Mouse (Mus musculus) MEL-GATA-1-ER (cell line): ENCODE results near the gene Ube2l6.
A peak's percentile ranks its signal among the peaks of the same experiment; 100 is the strongest.
"Not testable (repeated sequence)": the region's sequence is repeated elsewhere in the genome, so short reads cannot be mapped to it uniquely, and the experiment has no call there.

ENCODE experiments used
- DNase-seq: peaks from one replicate; pipeline ENCODE4 v3.0.0-alpha.2; 2012; ENCODE audit warnings: low read depth; ENCODE audit errors: extremely low read depth

Ube2l6 gene

DNA sequence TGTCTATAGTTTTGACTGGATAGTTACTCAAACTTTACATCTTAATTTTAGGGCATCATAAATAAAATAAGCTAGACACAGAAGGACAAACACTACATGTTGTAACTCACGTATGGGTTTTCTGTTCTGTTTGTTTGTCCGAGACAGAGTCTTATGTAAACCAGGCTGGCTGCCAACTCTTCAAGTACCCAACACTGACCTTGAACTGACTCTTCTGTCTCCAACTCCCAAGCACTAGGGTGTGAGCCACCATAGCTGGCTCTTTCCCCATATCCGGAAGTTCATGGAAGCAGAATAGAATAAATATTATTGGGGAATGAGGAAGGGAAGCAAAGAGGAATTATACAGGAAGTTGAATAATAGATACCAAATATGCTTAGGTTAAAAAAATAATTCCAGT is 6.1 kb upstream of the Ube2l6 start:
- DNase-seq: no peak

DNA sequence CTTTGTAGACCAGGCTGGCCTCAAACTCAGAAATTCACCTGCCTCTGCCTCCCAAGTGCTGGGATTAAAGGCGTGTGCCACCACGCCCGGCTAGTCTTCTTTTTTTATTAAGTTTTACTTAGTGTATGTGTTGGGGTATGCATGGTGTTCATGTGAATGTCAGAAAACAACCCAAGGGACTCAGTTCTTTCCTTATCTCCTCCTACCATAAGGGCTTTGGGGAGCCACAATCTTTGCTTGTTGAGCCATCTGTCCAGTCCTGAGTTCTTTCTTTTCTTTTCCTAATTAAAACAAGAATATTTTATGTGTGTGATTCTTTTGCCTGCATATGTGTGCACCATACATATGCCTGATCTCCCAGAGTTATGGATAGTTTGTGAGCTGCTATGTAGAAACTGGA is 5.5 kb upstream of the Ube2l6 start:
- peak; percentile 49 for DNase-seq

DNA sequence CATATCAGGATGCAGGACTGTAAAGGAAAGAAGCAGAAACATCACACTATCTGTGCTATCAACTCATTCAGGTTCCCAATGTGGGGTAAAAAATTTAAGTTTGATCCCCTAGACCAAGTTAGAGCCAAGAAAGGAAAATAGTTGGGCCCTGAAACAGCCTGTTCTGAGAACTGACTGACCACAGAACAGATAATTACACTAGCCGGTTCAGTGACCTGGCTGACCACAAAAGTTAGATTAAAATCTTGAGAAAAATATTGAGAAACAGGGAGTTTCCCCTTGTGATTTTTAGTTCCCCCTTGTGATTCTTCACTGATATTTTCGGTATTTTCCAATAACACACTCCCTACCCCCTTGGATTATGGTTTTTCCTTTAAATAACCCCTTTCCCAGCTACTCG is 4.8 kb upstream of the Ube2l6 start:
- DNase-seq: no peak

DNA sequence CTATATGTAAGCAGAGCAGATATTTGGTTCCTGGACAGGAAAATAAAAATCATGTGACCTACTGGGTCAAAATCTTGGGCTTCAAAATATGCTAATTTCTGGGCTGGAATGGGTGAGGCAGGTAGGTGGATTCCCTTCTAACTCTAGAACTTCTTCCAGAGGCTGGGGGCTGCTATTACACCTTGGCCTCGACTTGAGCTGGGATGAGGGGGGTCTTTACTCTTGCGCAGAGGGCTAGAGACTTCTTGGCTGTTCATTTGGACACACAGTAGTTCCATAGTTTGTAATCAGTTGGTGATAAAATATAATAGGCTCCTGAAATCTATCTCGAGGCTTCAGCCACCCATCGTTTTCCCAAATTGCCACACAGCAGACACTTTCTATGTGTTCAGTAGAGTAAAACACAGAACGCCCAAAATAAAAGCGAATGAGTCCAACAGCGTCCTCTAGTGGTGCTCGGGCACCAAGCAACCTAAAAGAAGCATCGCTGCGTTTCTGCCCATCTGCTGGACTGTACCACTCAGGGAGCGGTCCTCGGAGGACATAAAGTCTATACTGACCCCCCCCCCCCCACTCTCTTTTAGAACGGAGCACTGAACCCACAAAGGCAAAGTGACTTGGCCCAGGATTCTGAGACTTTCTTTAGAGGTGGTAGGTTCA is 665 bp upstream of the Ube2l6 start:
- DNase-seq: peak; percentile 82

DNA sequence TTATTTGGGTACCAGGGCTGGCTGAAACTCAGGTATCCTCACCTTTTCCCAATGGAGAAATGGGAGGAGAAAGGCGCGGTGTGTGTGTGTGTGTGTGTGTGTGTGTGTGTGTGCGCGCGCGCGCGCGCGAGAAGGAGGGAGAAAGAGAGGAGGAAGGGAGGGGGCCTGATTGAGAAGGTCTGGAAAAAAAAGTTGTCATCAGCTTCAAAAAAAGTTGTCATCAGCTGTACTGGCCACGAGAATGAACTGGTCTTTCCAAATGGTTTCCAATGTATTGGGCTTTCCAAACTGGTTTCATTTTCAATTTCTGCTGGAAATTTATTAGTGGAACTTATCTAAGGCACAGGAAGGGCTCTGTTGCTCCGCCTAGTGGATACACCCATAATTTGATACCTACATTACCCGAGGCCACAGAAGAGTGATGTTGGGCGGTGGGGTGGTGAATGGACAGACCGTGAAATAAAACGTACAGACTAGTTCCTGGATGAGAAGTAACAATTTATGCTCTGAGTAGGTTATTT is 473 bp downstream of the Ube2l6 start:
- DNase-seq: peak; percentile 79

DNA sequence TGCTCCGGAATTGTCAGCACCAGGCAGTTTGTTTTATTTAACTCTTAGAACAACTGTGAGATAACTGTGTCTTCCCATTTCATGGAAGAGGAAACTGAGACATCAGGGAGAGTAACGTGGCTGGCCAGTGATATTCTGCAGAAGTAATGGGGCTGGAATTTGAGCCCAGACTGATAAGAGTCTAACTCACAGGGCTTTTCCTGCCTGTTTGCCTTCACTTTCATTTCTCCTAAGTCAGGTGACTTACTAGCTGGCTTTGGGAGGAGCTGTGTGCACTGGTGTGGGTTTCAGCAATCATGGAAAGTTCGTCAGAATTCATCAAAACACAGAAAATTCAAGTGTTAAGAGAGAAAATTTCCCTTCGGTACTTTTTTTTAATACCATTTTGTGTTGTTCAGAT is 1.7 kb downstream of the Ube2l6 start:
- DNase-seq: no peak

DNA sequence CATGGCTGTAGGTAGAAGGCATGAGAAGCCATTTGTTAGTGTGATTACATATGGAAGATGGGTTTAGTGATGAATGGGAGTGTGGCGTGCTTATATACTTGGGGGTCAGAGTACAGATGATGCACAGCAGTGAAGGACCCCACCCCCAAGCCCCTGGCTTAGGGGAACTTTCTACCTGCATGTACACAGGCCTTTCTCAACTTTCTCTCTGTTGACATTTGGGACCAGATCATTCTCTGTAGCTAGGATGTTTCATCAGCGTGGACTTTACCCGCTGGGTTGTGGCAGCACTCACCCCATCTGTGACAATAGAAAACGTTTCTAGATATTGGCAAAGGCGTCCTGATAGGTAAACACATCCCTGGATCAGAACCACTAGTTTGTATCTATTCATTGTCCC is 2.6 kb downstream of the Ube2l6 start:
- DNase-seq: not testable (repeated sequence)

DNA sequence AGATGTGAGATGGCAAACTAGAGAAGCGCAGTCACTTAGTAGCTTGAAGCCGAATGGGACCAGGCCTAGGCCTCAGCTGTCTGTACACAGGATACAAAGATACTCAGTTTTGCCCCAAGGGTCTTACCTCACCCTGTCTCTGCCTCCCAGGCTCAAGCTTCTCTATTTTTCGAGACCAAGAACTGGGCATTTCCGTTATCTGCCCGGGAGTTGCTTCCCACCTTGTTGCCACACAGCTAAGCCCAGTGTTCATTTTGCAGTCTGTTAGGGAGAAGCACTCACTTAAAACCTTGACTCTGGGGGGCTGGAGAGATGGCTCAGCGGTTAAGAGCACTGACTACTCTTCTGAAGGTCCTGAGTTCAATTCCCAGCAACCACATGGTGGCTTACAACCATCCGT is 5.3 kb downstream of the Ube2l6 start:
- DNase-seq: no peak

DNA sequence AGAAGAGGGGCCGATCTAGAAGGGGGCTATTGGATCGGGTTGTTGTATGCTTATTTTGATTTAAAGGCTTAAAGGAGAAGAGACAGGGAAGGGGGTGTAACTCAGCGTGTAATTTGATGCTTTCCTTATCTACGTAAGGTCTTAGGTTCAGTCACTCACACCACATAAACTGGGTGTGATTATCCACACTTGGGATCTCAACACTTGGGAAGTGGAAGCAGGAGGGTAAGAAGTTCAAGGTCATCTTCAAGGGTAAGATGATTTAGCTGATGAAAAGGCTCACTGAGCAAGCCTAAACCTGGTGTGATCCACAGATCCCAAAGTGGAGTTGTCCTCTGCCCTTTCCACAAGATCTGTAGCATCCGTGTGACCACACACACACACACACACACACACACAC is 7.9 kb downstream of the Ube2l6 start:
- DNase-seq: no peak

DNA sequence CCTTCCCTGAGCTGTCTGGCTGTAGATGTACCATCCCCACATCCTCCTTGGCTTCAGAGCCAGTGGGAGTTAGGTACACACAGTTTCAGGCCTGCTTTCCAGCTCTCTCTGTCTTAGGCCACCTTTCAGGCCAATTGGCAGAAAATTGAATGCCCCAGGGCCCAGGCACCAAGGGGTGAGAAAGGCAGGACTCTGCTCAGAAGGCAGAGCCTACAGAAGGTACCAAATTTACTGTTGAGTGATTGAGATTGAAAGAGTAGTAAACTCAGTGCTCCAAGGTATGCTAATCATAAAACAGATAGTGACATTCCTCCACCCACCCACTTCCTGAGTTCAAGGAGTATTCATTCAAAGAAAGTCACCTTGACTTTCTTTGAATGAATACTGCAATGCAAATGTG is 10.7 kb downstream of the Ube2l6 start:
- DNase-seq: no peak

DNA sequence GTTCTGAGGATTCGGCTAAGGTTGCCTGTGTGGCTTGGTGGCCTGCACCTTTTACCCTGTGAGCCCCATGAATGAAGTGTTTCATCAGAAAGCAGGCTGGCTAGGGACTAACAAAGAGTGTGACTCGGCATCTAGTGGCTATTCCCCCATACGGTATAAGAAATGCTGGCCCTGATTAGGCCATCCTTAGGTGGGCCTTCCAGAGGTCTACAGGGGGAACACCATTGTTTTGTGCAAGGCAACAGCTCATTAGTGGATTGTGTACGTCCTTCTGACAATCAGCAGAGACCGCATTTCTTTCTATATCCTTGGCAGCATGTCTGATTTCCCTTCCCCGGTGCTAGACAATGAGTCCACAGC is 11.9 kb downstream of the Ube2l6 start:
- no peak for DNase-seq

DNA sequence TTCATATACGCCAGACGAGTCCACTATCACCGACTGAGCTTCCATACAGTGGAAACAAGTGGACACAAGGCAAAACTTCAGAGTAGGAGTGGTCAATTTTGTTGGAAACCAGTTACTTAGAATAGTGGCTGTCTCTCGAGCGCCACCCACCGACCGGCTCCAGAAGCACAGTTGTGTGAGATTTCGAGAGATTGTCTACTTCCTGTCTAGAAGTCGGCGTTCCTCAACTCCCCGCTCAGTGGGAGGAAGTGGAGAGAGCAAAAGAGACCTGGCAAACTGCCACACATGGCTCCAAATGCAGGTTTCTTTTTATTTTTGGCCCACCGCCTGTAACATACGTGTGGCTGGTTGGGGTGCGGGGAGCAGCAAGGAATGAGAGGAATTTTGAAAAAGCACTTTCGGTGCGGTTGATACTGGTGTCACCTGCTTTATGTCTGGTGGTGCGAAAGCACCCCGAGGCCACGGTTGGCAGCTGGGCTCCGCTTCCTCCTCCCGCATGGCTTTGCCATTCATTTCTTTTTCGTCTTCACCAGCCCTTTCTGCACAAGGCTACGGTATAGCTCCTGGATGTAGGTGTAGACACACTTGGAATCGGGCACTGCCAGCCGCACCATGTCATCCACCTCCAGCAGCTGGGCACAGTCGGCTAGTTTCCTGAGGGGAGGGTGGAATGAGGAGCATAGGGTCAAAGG is 12.4 kb downstream of the Ube2l6 start:
- peak; percentile 92 for DNase-seq

DNA sequence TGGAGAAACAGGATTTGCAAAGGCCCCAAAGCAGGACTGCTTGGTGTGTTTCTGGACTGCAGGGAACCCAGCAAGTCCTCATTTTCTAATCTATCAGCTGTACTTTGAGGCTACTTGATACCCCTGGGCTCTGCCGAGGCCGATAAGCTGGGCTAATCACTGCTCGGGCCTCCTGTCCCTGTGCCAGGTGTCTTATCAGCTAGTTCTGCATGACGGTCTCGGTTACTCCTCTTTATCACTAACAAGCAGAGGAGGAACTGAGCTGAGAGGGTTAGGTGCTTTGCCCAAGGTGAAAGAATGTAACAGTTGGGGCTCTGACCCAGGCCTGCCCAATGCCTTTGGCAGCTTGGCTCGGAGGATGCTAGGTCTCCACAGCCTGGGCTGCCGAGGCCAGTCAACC is 13.3 kb downstream of the Ube2l6 start:
- DNase-seq: peak; percentile 97

DNA sequence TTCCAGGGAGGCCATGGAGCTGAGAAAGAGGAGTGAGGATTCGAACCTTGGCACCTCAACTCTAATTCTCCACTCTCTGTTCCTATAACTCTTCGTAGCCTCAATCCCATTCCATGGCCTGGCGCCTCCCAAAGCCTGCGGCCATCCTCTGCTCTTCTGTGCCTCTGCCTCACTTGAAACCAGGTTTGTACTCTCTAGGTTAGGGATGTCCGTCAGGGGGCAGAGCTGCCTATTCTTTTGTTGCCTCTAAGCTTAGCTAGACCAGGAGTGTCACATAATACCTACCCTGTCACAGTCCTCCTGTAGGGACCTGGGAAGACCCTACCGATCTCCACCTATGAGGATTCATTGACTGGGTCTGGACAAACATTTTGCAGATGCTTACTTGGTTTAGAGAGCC is 14.0 kb downstream of the Ube2l6 start:
- DNase-seq: no peak

DNA sequence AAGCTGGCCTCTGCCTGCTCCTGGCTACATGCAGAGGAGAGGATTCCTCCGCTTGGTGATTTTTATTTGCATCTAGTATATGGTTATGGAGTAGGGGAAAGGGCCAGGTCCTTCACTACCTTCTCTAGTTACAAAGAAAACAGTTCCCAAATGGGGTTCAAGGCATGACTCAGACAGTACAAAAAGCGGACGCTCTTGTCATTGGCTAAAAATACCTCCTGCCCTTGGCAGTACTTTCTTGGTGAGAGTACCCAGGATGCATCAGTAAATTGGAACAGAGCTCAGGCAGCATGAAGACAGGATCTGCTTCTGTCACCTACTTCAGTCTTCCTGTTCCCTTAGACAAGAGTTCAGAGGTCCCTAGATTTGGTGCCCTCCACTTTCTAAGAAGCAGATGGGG is 21.2 kb downstream of the Ube2l6 start:
- no peak for DNase-seq

DNA sequence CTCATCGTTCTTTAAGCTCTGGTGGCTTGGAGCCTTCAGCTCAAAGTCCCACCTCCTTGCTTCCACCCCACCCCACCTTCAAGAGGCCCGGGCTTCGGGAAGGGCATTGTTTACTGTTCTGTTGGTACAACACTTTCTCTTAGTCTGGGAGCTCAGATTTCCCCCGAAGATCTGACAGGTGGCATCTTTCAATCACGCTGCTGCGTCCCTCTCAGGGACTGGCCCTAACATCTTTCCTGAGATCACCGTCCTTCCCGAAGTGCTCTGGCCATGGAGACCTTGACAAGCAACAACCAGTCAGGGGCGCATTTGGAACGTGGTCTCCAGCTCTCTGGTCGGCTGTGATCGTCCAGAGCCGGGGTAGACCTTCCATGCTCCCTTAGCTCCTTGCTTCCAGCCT is 23.9 kb downstream of the Ube2l6 start, which contains the start of gene Smtnl1:
Gene Smtnl1, minus strand, starts transcription at position 101 of the 400 bp plus-strand sequence.
- no peak for DNase-seq

DNA sequence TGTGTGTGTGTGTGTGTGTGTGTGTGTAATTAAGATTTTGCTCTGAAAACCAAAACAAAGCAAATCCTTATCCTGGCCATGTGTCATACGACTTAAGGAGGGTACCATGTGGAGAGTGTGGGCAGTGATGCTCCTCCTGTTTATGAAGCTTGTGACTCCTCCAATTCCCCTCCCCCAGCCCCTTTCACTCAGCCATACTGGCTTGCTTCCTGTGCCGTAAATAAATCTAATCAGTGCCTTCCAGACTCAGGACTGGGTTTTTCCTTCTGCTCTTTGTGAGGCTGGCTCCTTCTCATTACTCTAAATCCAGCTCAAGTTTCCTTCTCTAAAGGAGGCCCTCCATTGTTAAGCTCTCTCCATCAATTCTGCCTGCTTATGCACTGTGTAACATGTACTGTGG is 24.6 kb downstream of the Ube2l6 start:
- no peak for DNase-seq

DNA sequence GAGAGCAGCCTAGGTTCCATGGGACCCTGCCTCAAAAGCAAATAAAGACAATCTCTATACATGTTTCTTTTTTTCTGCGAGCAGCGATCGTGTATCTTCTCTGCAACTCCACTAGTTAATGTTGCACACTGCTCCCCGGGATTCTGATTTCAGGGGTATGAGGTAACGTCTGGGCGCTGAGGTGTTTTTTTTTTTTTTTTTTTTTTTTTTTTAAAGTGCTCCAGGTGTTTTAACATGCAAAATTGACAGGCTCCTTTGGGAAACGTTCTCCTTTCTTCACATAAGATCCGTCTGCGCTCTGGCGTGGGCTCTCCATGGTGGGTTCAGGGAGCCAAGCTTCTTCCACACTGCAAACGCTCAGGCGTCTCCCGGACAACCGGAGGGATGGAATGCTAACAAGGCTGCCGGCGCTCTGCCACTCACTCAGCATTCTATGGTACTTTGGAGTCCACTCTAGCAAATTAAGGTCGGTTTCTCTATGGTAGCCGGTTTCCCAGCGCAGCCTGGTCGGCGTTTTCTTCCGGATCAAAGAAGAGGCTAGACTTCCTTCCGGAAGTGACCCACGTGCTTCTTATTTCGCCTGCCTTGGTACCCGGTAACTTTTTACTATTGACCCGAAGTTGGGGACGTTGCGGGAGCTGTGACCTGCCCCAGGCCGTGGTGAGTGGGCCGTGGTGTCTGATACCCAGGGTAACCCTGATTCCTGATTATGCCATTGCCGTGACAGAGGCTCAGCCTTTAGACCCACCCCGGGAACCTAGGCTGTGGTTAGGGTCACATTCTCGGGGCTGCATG is 28.1 kb downstream of the Ube2l6 start, which contains the start of gene Timm10:
Gene Timm10, plus strand, starts transcription at position 510 of the 795 bp plus-strand sequence.
- DNase-seq: peak; percentile 92

DNA sequence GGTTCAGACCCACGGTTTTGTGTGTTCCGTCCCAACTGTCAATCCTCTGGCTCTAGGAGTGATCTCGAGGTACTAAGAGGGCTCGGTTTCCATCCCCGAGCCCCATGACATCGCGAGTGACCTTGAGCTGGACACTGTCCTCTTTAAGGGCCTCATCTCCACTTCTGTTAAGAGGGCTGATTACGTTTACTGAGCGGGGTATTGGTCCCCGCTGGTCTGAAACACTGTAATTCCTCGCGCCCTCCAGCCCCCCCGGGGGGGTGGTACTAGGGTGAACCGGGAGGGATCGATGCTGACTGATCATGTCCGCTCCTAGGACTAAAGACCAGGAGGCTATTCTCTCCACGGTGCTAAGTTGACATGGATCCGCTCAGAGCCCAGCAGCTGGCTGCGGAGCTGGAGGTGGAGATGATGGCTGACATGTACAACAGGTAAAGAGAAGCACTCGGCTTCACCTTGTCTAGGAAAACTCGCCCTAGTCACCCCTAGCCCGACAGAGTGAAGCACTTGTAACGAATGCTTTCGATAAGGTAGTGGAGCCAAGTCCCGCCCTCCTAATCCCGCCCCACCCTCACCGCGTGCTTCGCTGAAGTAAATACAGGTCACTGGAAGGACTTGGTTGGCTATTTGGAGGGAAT is 28.8 kb downstream of the Ube2l6 start:
- DNase-seq: peak; percentile 50

DNA sequence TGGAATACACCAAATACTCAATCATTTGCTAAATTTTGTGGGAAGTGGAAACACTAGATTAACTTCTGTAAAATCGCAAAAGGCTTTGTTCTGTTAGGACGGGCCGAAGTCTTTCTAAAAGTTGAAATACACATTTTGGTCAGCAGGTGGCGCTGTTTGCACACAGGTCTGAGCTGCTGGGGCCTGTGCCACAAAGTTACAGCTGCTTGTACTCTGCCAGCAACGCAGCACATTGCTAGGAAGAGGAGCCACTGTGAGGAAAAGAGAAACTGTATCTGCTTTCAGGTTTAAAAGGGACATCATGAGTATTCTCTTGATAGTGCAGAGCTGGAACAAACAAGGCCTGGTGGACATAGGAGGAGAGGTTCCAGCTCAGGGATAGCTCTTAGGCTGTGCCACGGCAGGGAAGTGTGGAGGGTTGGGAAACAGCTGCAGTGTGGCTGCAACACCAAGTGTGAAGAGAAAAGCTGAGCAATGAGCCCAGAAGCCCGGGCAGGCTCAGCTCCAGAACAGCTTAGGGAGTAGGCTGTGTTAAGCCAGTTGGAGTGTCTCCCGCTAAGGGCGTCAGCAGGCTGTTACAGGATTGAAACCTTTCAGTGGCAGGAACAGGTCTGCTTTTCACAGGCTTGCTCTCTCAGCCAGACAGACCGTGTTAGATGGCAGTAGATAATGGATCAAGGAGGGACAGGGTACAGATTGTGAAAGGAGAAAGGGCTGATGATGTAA is 33.2 kb downstream of the Ube2l6 start:
- peak; percentile 75 for DNase-seq

DNA sequence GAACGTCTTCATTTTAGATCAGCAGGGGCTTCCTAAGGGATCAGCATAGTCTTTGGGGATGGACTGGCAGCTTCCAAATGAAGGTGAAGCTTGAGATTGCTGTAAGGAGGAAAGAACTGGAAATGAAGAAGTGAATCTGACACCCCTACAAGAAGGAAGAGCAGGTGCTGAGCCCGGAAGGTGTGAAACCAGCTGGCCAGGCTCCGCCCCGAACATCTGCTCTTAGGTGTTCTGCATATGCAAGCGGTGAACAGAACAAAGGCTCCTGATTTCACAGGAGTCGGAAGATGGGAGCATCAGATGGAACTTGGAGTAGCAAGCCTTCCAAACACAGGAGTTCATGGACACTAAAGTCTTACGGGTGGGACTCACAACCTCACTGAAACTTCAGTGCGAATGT is 38.5 kb downstream of the Ube2l6 start:
- DNase-seq: no peak
